Mouse (Mus musculus) retina, adult 2 months (tissue): ENCODE results near the gene Podnl1.

ENCODE experiments used
- DNase-seq: peaks from one replicate; pipeline ENCODE4 v3.0.0-alpha.2; 2012; ENCODE audit warnings: low read depth, low spot score

The Podnl1 gene

GRCm38 (mm10) chr8:84125656-84126055, at the start of gene Podnl1:
TSS of gene Podnl1 (plus strand) at chr8:84125989.
- DNase-seq: no peak

GRCm38 (mm10) chr8:84076412-84076811, 49.4 kb upstream of the Podnl1 start:
- no peak for DNase-seq

GRCm38 (mm10) chr8:84076849-84077248, 48.9 kb upstream of the Podnl1 start:
- DNase-seq: no peak

GRCm38 (mm10) chr8:84079206-84079605, 46.6 kb upstream of the Podnl1 start:
- no peak for DNase-seq

GRCm38 (mm10) chr8:84083829-84084241, 42.0 kb upstream of the Podnl1 start:
- DNase-seq: no peak

DNA sequence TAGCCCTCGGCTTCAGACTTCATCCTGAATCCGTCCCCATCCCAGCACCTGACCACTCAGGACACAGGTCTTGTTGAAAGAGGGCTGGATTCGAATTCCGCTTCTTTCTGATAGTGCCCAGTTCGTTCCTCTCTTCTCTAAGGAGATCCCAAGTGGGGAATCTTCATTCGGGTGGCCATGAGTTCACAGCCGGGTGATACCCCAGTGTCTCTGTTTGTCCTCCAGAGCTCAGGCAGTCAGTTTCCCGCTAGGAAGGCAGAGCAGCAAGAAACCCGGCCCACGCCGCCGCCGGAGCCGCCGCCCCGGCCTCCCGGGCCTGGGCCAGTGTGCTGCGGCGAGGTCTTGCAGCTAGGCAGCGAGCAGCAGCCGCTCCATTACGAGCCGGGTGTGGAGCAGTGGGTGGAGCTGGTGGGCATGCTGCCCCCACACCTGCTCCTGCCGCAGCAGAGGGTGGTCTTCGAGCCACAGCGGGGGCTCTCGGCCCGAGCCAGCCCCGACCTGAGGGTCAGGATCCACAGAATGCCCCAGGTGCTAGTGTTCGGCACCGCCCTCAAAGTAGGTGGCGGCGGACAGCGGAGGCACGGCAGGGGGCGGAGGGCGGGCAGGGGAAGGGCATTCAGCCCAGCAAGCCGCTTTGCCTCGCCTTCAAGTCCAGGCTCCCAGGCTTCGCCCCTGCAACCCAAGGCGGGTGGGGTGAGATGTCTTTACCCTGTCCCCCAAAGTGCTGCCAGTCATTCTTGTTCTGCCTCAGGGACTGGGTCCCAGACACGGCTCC, 41.3 kb upstream of the Podnl1 start:
- DNase-seq: no peak

DNA sequence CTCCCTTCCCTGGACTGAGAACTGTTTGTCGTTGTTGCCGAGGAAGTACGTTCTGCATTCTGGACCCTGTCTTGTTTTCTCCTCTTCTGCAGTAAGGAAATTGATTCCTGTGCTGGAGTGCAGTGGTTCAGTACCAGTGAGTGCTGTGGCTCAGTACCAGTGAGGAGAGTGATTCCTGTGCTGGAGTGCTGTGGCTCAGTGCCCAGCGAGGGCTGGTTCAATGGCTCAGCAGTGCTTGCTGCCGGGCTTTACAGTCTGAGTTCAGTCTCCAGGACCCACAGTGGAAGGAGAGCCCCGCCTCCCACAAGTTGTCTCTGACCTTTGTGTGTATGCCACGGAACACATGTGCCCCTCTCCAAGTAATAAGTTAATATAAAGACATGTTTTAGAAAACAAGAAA, 38.6 kb upstream of the Podnl1 start:
- no peak for DNase-seq

GRCm38 (mm10) chr8:84087821-84088220, 38.0 kb upstream of the Podnl1 start:
- no peak for DNase-seq

DNA sequence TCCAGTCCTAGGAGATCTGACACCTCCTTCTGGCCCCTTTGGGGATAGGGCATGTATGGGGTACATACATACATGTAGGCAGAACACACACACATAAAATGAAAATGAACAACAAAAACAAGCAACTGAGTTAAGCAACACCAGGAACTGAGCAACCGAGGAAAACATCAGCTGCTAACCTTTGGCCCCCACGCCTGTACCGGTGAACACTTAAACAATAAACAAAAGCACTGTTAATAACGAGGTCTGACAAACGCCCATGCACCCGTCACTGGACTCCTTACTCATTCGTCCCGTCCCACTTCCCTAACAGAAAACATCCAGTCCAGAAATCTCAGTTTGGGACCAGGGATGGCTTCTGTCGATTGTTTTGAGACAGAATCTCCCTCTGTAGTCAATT, 36.5 kb upstream of the Podnl1 start:
- no peak for DNase-seq

- DNase-seq: no peak
These were observed 35.2 kb upstream of the Podnl1 start for GRCm38 (mm10) chr8:84090585-84090984.

DNA sequence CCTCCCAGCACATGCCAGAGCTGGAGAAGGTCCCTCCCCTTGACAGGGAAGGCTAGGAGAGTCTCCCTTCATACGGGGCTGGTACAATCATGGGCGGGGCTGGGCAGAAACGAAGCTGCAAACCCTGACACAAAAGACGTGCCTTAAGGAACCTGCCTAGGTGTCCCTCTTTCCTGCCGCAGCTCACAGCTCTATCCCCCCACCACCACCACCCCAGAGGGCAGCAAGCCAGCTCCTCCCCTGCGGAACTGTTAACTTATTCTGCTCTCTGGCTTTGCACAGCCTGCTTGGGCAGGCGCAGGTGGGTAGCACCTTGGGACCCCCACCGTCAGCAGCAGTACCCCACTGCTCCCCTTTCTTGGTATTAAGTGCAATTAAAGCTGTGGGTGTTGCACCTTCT, 29.7 kb upstream of the Podnl1 start:
- no peak for DNase-seq

DNA sequence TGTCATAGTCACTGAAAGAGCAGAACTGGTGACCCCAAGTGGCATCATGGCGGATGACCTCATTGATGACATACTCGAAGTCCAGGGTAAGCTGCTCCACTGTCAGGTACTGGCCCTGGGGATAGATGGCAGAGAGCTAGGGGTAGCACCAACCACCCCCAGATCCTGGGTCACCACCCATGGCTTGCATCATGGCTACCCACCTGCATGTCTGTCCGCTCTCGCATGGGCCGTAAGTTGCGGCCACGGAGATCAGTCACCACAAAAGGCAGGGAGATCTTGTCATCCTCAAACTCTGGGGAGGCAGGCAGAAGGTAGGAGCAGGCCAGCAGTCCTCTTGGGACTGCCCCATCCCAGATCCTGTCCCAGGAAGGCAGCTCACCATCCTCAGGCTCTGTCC, 27.4 kb upstream of the Podnl1 start:
- no peak for DNase-seq

DNA sequence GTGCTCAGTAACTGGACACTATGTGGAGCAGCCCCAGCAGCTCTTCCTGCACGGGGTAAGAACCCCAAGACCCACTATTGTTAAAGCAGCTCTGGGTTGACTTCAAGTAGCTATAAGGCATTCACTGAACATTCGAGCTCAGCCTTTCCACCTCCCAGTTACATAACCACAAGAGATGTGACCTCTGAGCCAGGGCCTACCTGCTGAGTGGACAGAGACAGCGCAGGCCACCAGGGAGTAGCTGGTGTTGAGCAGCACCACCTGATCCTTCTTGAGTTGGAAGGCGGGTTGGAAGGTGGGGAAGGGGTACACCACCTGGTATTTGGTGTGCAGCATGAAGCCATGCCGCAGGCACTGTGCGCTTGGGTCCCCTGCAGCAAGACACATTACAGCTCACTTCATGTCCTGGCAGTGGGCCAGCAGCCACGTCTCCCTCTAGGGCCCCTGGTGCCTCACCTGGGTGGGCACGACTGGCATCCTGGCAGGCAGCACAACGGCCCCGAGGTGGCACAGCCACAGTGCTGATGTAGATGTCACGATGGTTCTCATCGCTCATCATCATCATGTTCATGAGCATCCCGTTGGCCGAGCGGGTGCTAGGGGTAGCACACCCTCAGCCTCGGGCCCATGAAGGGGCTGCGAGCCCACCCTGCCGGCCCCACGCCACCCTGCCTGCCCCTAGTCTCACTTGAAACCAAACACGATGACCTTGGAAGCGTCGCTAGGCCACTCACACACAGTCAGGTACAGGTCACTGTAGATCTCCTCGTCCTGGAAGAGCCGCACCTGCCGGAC, 24.1 kb upstream of the Podnl1 start:
- DNase-seq: no peak

GRCm38 (mm10) chr8:84103601-84104000, 22.2 kb upstream of the Podnl1 start:
- no peak for DNase-seq

GRCm38 (mm10) chr8:84104221-84104620, 21.6 kb upstream of the Podnl1 start:
- DNase-seq: no peak

GRCm38 (mm10) chr8:84104697-84105609, 20.8 kb upstream of the Podnl1 start, which contains the start of gene Dcaf15:
TSS of gene Dcaf15 (minus strand) at chr8:84104768.
- DNase-seq: peak; percentile 96

GRCm38 (mm10) chr8:84105676-84106075, 20.1 kb upstream of the Podnl1 start:
- DNase-seq: no peak

- DNase-seq: no peak
These were observed 19.4 kb upstream of the Podnl1 start for GRCm38 (mm10) chr8:84106216-84107040.

DNA sequence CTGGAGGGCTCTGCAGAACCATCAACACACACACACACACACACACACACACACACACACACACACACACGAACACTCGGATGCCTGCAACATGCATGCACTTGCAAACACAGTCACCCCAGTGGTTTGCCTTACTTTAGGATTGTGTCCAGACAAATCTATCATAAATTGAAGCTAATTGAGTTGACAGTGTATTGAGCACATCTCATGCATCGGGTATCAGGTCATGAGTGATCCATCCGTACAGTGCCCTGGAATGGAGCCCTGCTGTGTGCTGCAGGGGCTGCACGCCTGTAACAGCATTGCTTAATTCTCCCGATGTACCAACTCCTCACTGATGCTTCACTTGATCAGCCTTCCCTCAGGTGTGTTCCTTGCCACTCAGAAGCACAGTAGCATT, 10.1 kb upstream of the Podnl1 start:
- no peak for DNase-seq

- DNase-seq: no peak
These were observed 3.6 kb upstream of the Podnl1 start for GRCm38 (mm10) chr8:84122151-84122550.

- no peak for DNase-seq
These were observed 953 bp downstream of the Podnl1 start for GRCm38 (mm10) chr8:84126742-84127141.
